Mouse (Mus musculus) hindbrain, embryonic 16.5 days (tissue): ENCODE results near the gene Grid1. TPM values are rescaled to one million over a fixed set of nuclear protein-coding genes. Genes with fewer than 3 reads are reported as not detected.

Experiments used
- ATAC-seq: fragments of 200-750 bp; cut with Nextera tagmentation; 2 replicates; pipeline ENCODE4 v1.8.0; 2017; ENCODE audit warnings: moderate TSS enrichment, moderate library complexity
- H3K27ac ChIP-seq: fragments of 300-500 bp; sonication (generic); 2 replicates; pipeline ENCODE4 v1.5.1; 2014; ENCODE audit warnings: low read depth, mild to moderate bottlenecking, control low read depth, low read length, moderate library complexity
- H3K27me3 ChIP-seq: fragments of 300-500 bp; sonication (generic); replicated peaks from 2 replicates; pipeline ENCODE4 v1.6.1; 2014; ENCODE audit warnings: low read length; ENCODE audit not compliant: control insufficient read depth, insufficient read depth
- H3K36me3 ChIP-seq: fragments of 300-500 bp; sonication (generic); 2 replicates; pipeline ENCODE4 v1.6.1; 2014; ENCODE audit warnings: mild to moderate bottlenecking, low read length, moderate library complexity, mixed read lengths; ENCODE audit not compliant: control insufficient read depth, insufficient read depth
- H3K4me1 ChIP-seq: fragments of 300-500 bp; sonication (generic); 2 replicates; pipeline ENCODE4 v1.6.1; 2014; ENCODE audit warnings: low read depth, low read length; ENCODE audit not compliant: control insufficient read depth, insufficient read depth
- H3K4me2 ChIP-seq: fragments of 300-500 bp; sonication (generic); 2 replicates; pipeline ENCODE4 v1.6.1; 2014; ENCODE audit warnings: mild to moderate bottlenecking, low read length, control low read depth, moderate library complexity
- H3K4me3 ChIP-seq: fragments of 300-500 bp; sonication (generic); 2 replicates; pipeline ENCODE4 v1.5.1; 2014; ENCODE audit warnings: mild to moderate bottlenecking, low read length, control low read depth, moderate library complexity
- H3K9ac ChIP-seq: fragments of 300-500 bp; sonication (generic); 2 replicates; pipeline ENCODE4 v1.6.1; 2014; ENCODE audit warnings: low read depth, mild to moderate bottlenecking, control low read depth, low read length, moderate library complexity
- H3K9me3 ChIP-seq: fragments of 300-500 bp; sonication (generic); 2 replicates; pipeline ENCODE4 v1.6.1; 2014; ENCODE audit warnings: mild to moderate bottlenecking, low read length, moderate library complexity; ENCODE audit not compliant: control insufficient read depth
- WGBS: fragments of 180-500 bp; shearing (Covaris S2); extraction: QIAGEN DNeasy Blood & Tissue Kit; methylation state at CpG from one replicate; pipeline ENCODE4 v1.1.7; 2014; 5-methylcytosine and 5-hydroxymethylcytosine counted together
- polyA plus RNA-seq: library from polyadenylated mRNA; unstranded; fragments of >200 nt; fragmentation: Nextera tagmentation; extraction: Ambion mirVana; gene quantifications from 2 replicates; pipeline ENCODE4 v1.2.1, GENCODE M21; 2015

The Grid1 gene
- polyA plus RNA-seq, 1 experiment from 2014 or later = 7.1 TPM

- Histone ChIP-seq H3K27me3 (no peaks in the 10 kb centered on the region), H3K4me3 (no peak overlapping the region), H3K4me1 (no peaks in the 10 kb centered on the region), H3K27ac (no peak overlapping the region), H3K4me2 (no peak overlapping the region), H3K9me3 (no peaks in the 10 kb centered on the region), H3K36me3 (no peaks in the 10 kb centered on the region), H3K9ac (no peak overlapping the region)
- WGBS = 75% methylated on average over 7 of the region's 7 CpGs
- peak; percentile 32; the same call in 1 of the 2 replicates for ATAC-seq
Measured at GRCm38 (mm10) chr14:35157069-35157655, 337.3 kb downstream of the Grid1 start.

GRCm38 (mm10) chr14:35159296-35159695 lies 339.4 kb downstream of the Grid1 start:
- WGBS = 67% methylated on average over 2 of the region's 2 CpGs
- H3K4me1 ChIP-seq = no peaks in the 10 kb centered on the region
- H3K4me3 ChIP-seq = no peak overlapping the region
- no peak for ATAC-seq
- no peaks in the 10 kb centered on the region for H3K9me3 ChIP-seq
- H3K27ac ChIP-seq = no peak overlapping the region
- H3K9ac ChIP-seq = no peak overlapping the region
- H3K36me3 ChIP-seq = no peaks in the 10 kb centered on the region
- H3K27me3 ChIP-seq = no peaks in the 10 kb centered on the region
- H3K4me2 ChIP-seq = no peak overlapping the region

GRCm38 (mm10) chr14:35167451-35167850 lies 347.5 kb downstream of the Grid1 start:
- H3K4me1 ChIP-seq = peaks cover 2% of the 10 kb centered on the region
- no peaks in the 10 kb centered on the region for H3K27me3 ChIP-seq
- no peaks in the 10 kb centered on the region for H3K9me3 ChIP-seq
- no peak overlapping the region for H3K4me3 ChIP-seq
- no peak overlapping the region for H3K4me2 ChIP-seq
- WGBS = 80% methylated on average over 2 of the region's 2 CpGs
- no peak overlapping the region for H3K9ac ChIP-seq
- H3K36me3 ChIP-seq = no peaks in the 10 kb centered on the region
- H3K27ac ChIP-seq = no peak overlapping the region
- ATAC-seq = peak; percentile 71

GRCm38 (mm10) chr14:35173861-35174260 lies 354.0 kb downstream of the Grid1 start:
- Histone ChIP-seq H3K4me3 (no peak overlapping the region), H3K36me3 (no peaks in the 10 kb centered on the region), H3K4me2 (no peak overlapping the region), H3K4me1 (no peaks in the 10 kb centered on the region), H3K9ac (no peak overlapping the region), H3K27ac (no peak overlapping the region), H3K9me3 (no peaks in the 10 kb centered on the region), H3K27me3 (no peaks in the 10 kb centered on the region)
- WGBS = 85% methylated on average over 1 of the region's 1 CpGs
- no peak for ATAC-seq

GRCm38 (mm10) chr14:35176021-35176420 lies 356.1 kb downstream of the Grid1 start:
- no peaks in the 10 kb centered on the region for H3K4me1 ChIP-seq
- H3K27me3 ChIP-seq = no peaks in the 10 kb centered on the region
- ATAC-seq = no peak
- 92% methylated on average over 3 of the region's 3 CpGs for WGBS
- no peak overlapping the region for H3K4me3 ChIP-seq
- H3K27ac ChIP-seq = no peak overlapping the region
- H3K4me2 ChIP-seq = no peak overlapping the region
- no peak overlapping the region for H3K9ac ChIP-seq
- no peaks in the 10 kb centered on the region for H3K9me3 ChIP-seq
- no peaks in the 10 kb centered on the region for H3K36me3 ChIP-seq

GRCm38 (mm10) chr14:35179076-35179475 lies 359.2 kb downstream of the Grid1 start:
- no peaks in the 10 kb centered on the region for H3K36me3 ChIP-seq
- no peaks in the 10 kb centered on the region for H3K4me1 ChIP-seq
- no peak overlapping the region for H3K4me3 ChIP-seq
- no peak overlapping the region for H3K4me2 ChIP-seq
- H3K9ac ChIP-seq = no peak overlapping the region
- H3K27me3 ChIP-seq = no peaks in the 10 kb centered on the region
- H3K9me3 ChIP-seq = no peaks in the 10 kb centered on the region
- no peak for ATAC-seq
- H3K27ac ChIP-seq = no peak overlapping the region

- Histone ChIP-seq H3K4me1 (no peaks in the 10 kb centered on the region), H3K9ac (no peak overlapping the region), H3K4me3 (no peak overlapping the region), H3K27me3 (no peaks in the 10 kb centered on the region), H3K4me2 (no peak overlapping the region), H3K27ac (no peak overlapping the region), H3K9me3 (no peaks in the 10 kb centered on the region), H3K36me3 (no peaks in the 10 kb centered on the region)
- 87% methylated on average over 1 of the region's 1 CpGs for WGBS
- no peak for ATAC-seq
Measured at GRCm38 (mm10) chr14:35185399-35185798, 365.5 kb downstream of the Grid1 start.

- Histone ChIP-seq H3K9ac (no peak overlapping the region), H3K9me3 (no peaks in the 10 kb centered on the region), H3K4me3 (no peak overlapping the region), H3K27me3 (no peaks in the 10 kb centered on the region), H3K4me1 (no peaks in the 10 kb centered on the region; the same call in 1 of the 2 replicates), H3K4me2 (no peak overlapping the region), H3K36me3 (no peaks in the 10 kb centered on the region), H3K27ac (no peak overlapping the region)
- ATAC-seq = peak; percentile 21; the same call in 1 of the 2 replicates
- 72% methylated on average over 6 of the region's 6 CpGs for WGBS
Measured at GRCm38 (mm10) chr14:35192256-35192655, 372.3 kb downstream of the Grid1 start.

- no peak overlapping the region for H3K9ac ChIP-seq
- no peaks in the 10 kb centered on the region for H3K36me3 ChIP-seq
- no peak overlapping the region for H3K4me3 ChIP-seq
- H3K27ac ChIP-seq = no peak overlapping the region
- H3K9me3 ChIP-seq = no peaks in the 10 kb centered on the region
- H3K4me2 ChIP-seq = no peak overlapping the region
- no peak for ATAC-seq
- no peaks in the 10 kb centered on the region for H3K27me3 ChIP-seq
- H3K4me1 ChIP-seq = peaks cover 3% of the 10 kb centered on the region; the same call in 1 of the 2 replicates
- WGBS = 87% methylated on average over 3 of the region's 3 CpGs
Measured at GRCm38 (mm10) chr14:35197371-35197770, 377.5 kb downstream of the Grid1 start.
